Mouse (Mus musculus) right cerebral cortex, postnatal 14 days (tissue): Measurements from ENCODE around the gene Fance.
"Not testable (repeated sequence)": the region's sequence is repeated elsewhere in the genome, so short reads cannot be mapped to it uniquely, and the experiment has no call there.

Source experiments
- DNase-seq: peaks from one replicate; pipeline ENCODE4 v3.0.0; 2022

The Fance gene

GRCm38 (mm10) chr17:28327673-28328325 is 14.5 kb downstream of the Fance start:
- no peak for DNase-seq

- DNase-seq = peak; percentile 99
Observed at GRCm38 (mm10) chr17:28328366-28328928, 15.1 kb downstream of the Fance start, which contains the start of gene Rpl10a. Rpl10a (plus strand) TSS chr17:28328471.

- DNase-seq = no peak
Observed at GRCm38 (mm10) chr17:28328946-28329345, 15.6 kb downstream of the Fance start.

GRCm38 (mm10) chr17:28329503-28330231 is 16.3 kb downstream of the Fance start:
- no peak for DNase-seq

GRCm38 (mm10) chr17:28330232-28330546 is 16.9 kb downstream of the Fance start:
- DNase-seq = no peak

- DNase-seq = not testable (repeated sequence)
Observed at GRCm38 (mm10) chr17:28330590-28330989, 17.3 kb downstream of the Fance start.

- no peak for DNase-seq
Observed at GRCm38 (mm10) chr17:28331241-28332112, 18.2 kb downstream of the Fance start.

GRCm38 (mm10) chr17:28332113-28332914 is 19.0 kb downstream of the Fance start:
- DNase-seq = no peak

GRCm38 (mm10) chr17:28332915-28333546 is 19.7 kb downstream of the Fance start:
- DNase-seq = no peak

- no peak for DNase-seq
Observed at GRCm38 (mm10) chr17:28335267-28335666, 21.9 kb downstream of the Fance start.

GRCm38 (mm10) chr17:28337547-28337946 is 24.2 kb downstream of the Fance start:
- no peak for DNase-seq

- DNase-seq = no peak
Observed at GRCm38 (mm10) chr17:28340578-28340977, 27.3 kb downstream of the Fance start.

GRCm38 (mm10) chr17:28341091-28341490 is 27.8 kb downstream of the Fance start:
- DNase-seq = peak; percentile 72

- no peak for DNase-seq
Observed at GRCm38 (mm10) chr17:28344050-28344607, 30.8 kb downstream of the Fance start.

GRCm38 (mm10) chr17:28344670-28345069 is 31.4 kb downstream of the Fance start:
- no peak for DNase-seq

GRCm38 (mm10) chr17:28345271-28345721 is 32.0 kb downstream of the Fance start:
- DNase-seq = no peak

- DNase-seq = no peak
Observed at GRCm38 (mm10) chr17:28345882-28346281, 32.6 kb downstream of the Fance start.

- DNase-seq = no peak
Observed at GRCm38 (mm10) chr17:28347327-28347726, 34.0 kb downstream of the Fance start.

GRCm38 (mm10) chr17:28348211-28348610 is 34.9 kb downstream of the Fance start:
- DNase-seq = no peak

- DNase-seq = no peak
Observed at GRCm38 (mm10) chr17:28349264-28349880, 36.1 kb downstream of the Fance start.

GRCm38 (mm10) chr17:28349901-28350465 is 36.7 kb downstream of the Fance start:
- no peak for DNase-seq
